Mouse (Mus musculus): ENCODE measurements at regions not wholly inside any gene's neighbourhood (a gene's known extent, or its start where the extent isn't known, plus 50 kb on each side); places are given as distances from the start of the nearest gene placed in this dataset.

DNA sequence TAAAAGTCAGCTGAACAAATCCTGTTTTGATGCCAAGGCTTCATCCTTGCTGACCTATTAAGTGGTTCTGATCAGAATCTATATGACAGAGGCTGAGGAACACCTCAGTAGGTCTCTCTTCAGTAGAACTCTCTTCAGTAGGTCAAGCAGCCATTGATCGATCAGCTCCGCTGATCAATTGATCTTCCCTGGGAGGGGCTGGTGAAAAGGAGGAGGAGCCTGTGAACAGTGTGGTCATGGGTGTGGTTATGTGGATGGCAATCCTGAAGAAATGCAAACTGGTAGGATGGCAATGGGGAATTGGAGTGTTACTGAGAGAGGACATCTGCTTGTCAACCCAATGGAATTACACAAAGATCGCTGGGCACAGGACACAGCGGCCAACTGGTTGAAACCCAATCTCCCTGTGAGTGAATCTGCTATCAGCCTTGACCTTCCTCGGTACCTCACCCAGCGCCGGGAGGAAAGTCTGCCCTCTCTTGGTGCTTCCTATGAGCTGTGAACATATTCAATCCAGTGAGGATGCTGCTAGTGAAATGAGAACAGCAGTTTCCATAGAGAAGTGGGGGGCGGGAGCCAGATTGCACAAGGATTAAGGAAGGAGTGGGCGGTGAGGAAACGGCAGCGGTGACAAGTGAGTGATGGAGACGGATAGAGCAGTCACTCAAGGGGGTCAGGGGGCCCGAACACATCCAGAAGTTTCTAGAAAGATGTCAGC lies 213.9 kb downstream of the 3100002H09Rik start:
- no peak for ATAC-seq (ENCODE audit: insufficient number of reproducible peaks, insufficient read depth, low FRiP score, low read depth)
- Histone ChIP-seq H3K9me3 (ENCODE audit: control insufficient read depth, low read depth, low read length) (no peaks in the 10 kb centered on the region), H3K9ac (replicated peaks; ENCODE audit: low read depth, low read length) (no peak overlapping the region), H3K27ac (ENCODE audit: low read length) (no peak overlapping the region), H3K4me1 (ENCODE audit: control insufficient read depth, insufficient read depth, low read length) (peaks cover 18% of the 10 kb centered on the region; the same call in 1 of the 2 replicates), H3K36me3 (ENCODE audit: control insufficient read depth, insufficient read depth, low read length) (no peaks in the 10 kb centered on the region), H3K27me3 (ENCODE audit: control insufficient read depth, insufficient read depth, low read length) (no peaks in the 10 kb centered on the region), H3K4me3 (ENCODE audit: low read depth, low read length) (no peak overlapping the region), H3K4me2 (replicated peaks; ENCODE audit: low read depth, low read length) (no peak overlapping the region)
- WGBS: 47% methylated on average over 13 of the region's 13 CpGs

DNA sequence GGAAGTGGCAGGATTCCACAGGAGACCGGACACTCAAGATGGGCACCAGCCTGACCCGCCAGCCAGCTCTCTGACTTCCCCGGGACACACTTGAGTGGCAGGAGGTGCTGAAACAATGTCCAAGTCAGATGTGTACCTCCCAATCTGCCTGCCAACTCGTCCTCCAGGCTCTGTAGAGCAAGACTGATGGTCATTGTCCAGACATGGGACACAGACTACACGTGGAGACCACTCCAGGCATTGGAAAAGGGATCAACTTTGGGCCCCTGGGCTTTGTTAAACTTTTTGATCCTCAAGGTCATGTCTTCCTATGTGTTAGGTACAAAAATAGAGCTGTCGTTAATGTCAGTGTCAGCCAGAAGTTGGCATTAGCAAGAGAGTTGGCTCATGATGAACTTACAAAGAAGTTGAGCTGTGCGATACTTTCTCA lies 214.6 kb downstream of the 3100002H09Rik start:
- Histone ChIP-seq H3K27ac (ENCODE audit: low read length) (no peak overlapping the region), H3K9me3 (ENCODE audit: control insufficient read depth, low read depth, low read length) (no peaks in the 10 kb centered on the region), H3K4me3 (ENCODE audit: low read depth, low read length) (no peak overlapping the region), H3K4me1 (ENCODE audit: control insufficient read depth, insufficient read depth, low read length) (peaks cover 18% of the 10 kb centered on the region; the same call in 1 of the 2 replicates), H3K4me2 (replicated peaks; ENCODE audit: low read depth, low read length) (no peak overlapping the region), H3K9ac (replicated peaks; ENCODE audit: low read depth, low read length) (no peak overlapping the region), H3K27me3 (ENCODE audit: control insufficient read depth, insufficient read depth, low read length) (no peaks in the 10 kb centered on the region), H3K36me3 (ENCODE audit: control insufficient read depth, insufficient read depth, low read length) (no peaks in the 10 kb centered on the region)
- ATAC-seq (ENCODE audit: insufficient number of reproducible peaks, insufficient read depth, low FRiP score, low read depth): no peak
- WGBS: 75% methylated on average over 7 of the region's 7 CpGs

DNA sequence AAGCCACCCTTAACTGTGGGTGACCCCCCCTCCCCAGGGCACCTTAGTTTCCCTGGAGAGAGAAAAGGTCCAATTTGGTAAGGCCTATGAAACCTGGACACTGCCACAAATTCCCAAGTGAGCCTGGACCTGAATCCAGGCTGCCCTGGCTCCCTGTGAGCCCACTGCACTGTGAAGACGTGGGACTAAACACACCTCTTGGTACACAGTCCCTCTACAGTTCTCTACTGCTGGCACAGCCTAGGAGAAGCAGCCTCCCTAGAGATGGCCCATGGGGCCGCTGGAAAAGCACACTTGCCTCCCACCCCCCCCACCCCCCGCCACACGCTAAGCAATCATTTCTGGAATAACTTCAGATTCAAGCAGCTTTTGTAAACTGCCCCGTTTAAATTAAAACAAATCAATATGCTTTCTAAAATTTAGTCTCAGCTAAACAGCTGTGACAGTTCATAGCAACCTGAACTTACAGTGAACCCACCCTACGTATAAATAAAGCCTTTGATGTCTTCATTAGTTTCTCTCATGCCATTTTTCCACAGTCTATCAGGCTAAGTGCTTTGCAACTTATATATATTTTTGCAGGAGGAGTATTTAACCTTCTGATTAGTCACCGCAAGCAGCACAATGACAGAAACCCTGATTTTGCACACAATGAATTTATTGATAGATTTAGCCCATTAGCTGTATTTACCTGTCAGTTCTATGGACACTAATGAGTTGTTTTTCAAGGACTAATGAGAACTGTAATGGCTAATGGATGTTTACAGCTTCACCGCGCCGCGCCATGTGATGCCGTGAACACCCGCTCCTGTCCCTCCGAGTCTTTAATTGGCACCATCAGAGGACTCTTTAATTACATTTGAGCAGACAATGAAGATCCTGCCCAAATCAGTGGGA lies 215.3 kb downstream of the 3100002H09Rik start:
- peak; percentile 31; the same call in 1 of the 2 replicates for ATAC-seq (ENCODE audit: insufficient number of reproducible peaks, insufficient read depth, low FRiP score, low read depth)
- no peak overlapping the region for H3K4me3 ChIP-seq (ENCODE audit: low read depth, low read length)
- WGBS: 43% methylated on average over 14 of the region's 14 CpGs

DNA sequence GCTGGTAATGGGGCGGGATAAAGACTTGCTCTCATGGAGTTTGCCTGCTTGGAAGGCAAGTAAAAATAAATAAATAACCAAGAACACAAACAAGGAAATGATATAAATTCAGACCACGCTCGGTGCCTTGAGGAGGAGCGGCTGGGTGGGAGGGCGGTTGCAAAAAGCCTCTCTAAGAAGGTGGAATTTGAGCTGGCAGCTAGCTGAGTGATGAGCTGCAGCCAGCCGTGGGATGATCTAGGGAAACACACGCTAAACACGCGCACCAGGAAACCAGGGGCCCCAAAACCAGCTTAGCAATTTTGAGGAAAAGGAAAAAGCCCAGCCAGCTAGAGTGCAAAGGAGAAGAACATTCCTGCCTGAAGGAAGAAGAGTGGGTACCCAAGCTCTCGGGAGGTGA lies 217.0 kb downstream of the 3100002H09Rik start:
- 25% methylated on average over 10 of the region's 10 CpGs for WGBS
- no peak overlapping the region for H3K27ac ChIP-seq (ENCODE audit: low read length)
- ATAC-seq (ENCODE audit: insufficient number of reproducible peaks, insufficient read depth, low FRiP score, low read depth): no peak
- peaks cover 18% of the 10 kb centered on the region; the same call in 1 of the 2 replicates for H3K4me1 ChIP-seq (ENCODE audit: control insufficient read depth, insufficient read depth, low read length)
- no peak overlapping the region for H3K9ac ChIP-seq (replicated peaks; ENCODE audit: low read depth, low read length)
- H3K4me2 ChIP-seq (replicated peaks; ENCODE audit: low read depth, low read length): no peak overlapping the region
- no peak overlapping the region for H3K4me3 ChIP-seq (ENCODE audit: low read depth, low read length)
- H3K9me3 ChIP-seq (ENCODE audit: control insufficient read depth, low read depth, low read length): no peaks in the 10 kb centered on the region
- no peaks in the 10 kb centered on the region for H3K27me3 ChIP-seq (ENCODE audit: control insufficient read depth, insufficient read depth, low read length)
- no peaks in the 10 kb centered on the region for H3K36me3 ChIP-seq (ENCODE audit: control insufficient read depth, insufficient read depth, low read length)

More for the DNA sequence above, 215.3 kb downstream of the 3100002H09Rik start:
- H3K9me3 ChIP-seq (ENCODE audit: control insufficient read depth, low read depth, low read length): no peaks in the 10 kb centered on the region
- H3K9ac ChIP-seq (replicated peaks; ENCODE audit: low read depth, low read length): no peak overlapping the region
- H3K27me3 ChIP-seq (ENCODE audit: control insufficient read depth, insufficient read depth, low read length): no peaks in the 10 kb centered on the region
- H3K27ac ChIP-seq (ENCODE audit: low read length): no peak overlapping the region
- no peaks in the 10 kb centered on the region for H3K36me3 ChIP-seq (ENCODE audit: control insufficient read depth, insufficient read depth, low read length)
- H3K4me1 ChIP-seq (ENCODE audit: control insufficient read depth, insufficient read depth, low read length): peaks cover 18% of the 10 kb centered on the region; the same call in 1 of the 2 replicates
- no peak overlapping the region for H3K4me2 ChIP-seq (replicated peaks; ENCODE audit: low read depth, low read length)

DNA sequence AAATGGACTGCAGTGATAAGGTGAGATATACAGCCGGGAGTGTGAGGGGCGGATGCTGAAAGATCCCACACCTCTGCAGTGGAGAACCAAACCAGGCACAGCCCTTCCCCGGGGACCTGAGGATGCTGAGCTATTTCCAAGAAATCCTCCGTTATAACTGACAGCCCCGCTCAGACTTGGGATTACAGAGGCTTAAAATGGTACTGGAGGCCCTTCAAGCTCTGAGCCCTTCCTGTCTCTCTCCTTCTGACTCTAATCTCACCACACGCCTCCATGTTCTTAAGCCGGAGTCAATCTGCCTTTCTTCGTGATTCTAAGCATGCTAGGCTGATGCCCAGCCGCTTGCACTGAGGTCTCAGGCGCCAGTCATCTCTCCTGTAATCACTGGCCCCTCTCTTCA lies 221.5 kb downstream of the 3100002H09Rik start:
- Histone ChIP-seq H3K36me3 (ENCODE audit: control insufficient read depth, insufficient read depth, low read length) (no peaks in the 10 kb centered on the region), H3K9ac (replicated peaks; ENCODE audit: low read depth, low read length) (no peak overlapping the region), H3K27me3 (ENCODE audit: control insufficient read depth, insufficient read depth, low read length) (no peaks in the 10 kb centered on the region), H3K9me3 (ENCODE audit: control insufficient read depth, low read depth, low read length) (no peaks in the 10 kb centered on the region), H3K4me2 (replicated peaks; ENCODE audit: low read depth, low read length) (no peak overlapping the region), H3K4me3 (ENCODE audit: low read depth, low read length) (no peak overlapping the region), H3K4me1 (ENCODE audit: control insufficient read depth, insufficient read depth, low read length) (peaks cover 25% of the 10 kb centered on the region; the same call in 1 of the 2 replicates), H3K27ac (ENCODE audit: low read length) (no peak overlapping the region)
- no peak for ATAC-seq (ENCODE audit: insufficient number of reproducible peaks, insufficient read depth, low FRiP score, low read depth)
- 67% methylated on average over 10 of the region's 10 CpGs for WGBS

DNA sequence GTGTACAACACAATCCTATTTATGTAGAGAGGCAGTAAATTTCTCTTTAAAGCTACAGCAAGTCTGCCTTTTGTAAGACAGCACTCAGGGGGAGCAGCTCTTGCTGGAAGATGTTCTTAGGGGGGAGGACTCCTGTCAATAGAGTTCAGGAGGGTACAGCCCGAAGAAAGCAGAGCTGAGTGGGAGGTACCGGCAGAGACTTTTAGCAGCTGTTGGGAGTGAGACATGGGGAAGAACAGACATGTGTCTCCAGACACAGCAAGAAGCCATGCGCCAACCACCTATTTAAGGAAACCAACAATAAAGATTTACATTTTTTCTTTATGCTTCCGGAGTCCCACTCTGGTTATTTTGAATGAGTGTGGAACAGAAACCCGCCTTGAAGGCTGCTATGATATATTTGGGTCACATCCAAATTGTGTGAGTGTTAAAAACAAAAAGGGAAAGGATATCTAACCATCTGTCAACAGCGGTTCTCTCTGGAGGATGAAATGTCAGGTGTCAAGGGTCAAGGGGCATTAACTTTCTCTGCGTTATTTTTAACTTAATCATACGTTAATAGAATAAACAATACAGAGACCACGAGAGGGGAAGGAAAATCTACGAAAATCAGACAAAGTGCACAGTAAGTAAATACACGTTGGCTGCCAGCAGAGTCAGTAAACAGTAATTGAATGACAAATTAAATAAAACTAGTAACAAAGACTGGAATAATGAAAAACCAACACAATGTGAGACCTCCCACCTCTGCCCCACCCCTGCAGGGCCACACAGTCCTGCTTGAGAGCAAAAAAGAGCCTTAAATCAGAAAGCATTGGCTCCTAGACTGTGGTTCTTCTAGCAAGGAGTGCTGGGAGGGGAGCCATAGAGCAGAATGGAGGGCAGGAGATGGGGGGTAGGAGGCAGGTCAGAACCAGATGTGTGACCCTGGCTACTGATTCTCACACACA lies 225.2 kb downstream of the 3100002H09Rik start:
- Histone ChIP-seq H3K36me3 (ENCODE audit: control insufficient read depth, insufficient read depth, low read length) (no peaks in the 10 kb centered on the region), H3K4me2 (replicated peaks; ENCODE audit: low read depth, low read length) (no peak overlapping the region; the same call in 1 of the 2 replicates), H3K9ac (replicated peaks; ENCODE audit: low read depth, low read length) (no peak overlapping the region), H3K27ac (ENCODE audit: low read length) (no peak overlapping the region), H3K9me3 (ENCODE audit: control insufficient read depth, low read depth, low read length) (no peaks in the 10 kb centered on the region), H3K4me3 (ENCODE audit: low read depth, low read length) (no peak overlapping the region), H3K27me3 (ENCODE audit: control insufficient read depth, insufficient read depth, low read length) (no peaks in the 10 kb centered on the region), H3K4me1 (ENCODE audit: control insufficient read depth, insufficient read depth, low read length) (peaks cover 20% of the 10 kb centered on the region; the same call in 1 of the 2 replicates)
- ATAC-seq (ENCODE audit: insufficient number of reproducible peaks, insufficient read depth, low FRiP score, low read depth): peak; percentile 59
- 8% methylated on average over 11 of the region's 11 CpGs for WGBS

DNA sequence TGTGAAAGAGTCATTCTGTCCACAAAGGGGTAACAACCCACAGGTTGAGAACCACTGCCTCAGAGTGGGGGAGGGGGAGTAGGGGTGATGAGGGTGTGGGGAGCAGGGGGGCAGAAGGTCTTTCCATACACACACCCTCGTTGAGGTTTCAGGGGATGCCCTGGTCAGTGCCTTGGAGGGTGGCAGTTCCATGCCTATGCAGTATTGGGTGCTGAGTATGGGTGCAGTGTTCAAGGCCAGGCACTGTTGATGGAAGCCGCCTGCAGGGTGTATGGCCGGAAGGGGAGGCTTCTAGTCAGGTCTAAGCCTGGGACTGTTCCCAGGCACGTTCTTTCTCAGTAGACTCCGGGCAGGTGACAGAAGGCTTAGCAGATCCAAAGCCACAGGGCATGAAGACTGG lies 234.1 kb downstream of the 3100002H09Rik start:
- WGBS: 63% methylated on average over 5 of the region's 5 CpGs
- Histone ChIP-seq H3K4me2 (replicated peaks; ENCODE audit: low read depth, low read length) (no peak overlapping the region), H3K4me1 (ENCODE audit: control insufficient read depth, insufficient read depth, low read length) (no peaks in the 10 kb centered on the region), H3K27me3 (ENCODE audit: control insufficient read depth, insufficient read depth, low read length) (no peaks in the 10 kb centered on the region), H3K4me3 (ENCODE audit: low read depth, low read length) (no peak overlapping the region), H3K27ac (ENCODE audit: low read length) (no peak overlapping the region), H3K36me3 (ENCODE audit: control insufficient read depth, insufficient read depth, low read length) (no peaks in the 10 kb centered on the region), H3K9me3 (ENCODE audit: control insufficient read depth, low read depth, low read length) (no peaks in the 10 kb centered on the region), H3K9ac (replicated peaks; ENCODE audit: low read depth, low read length) (no peak overlapping the region)
- no peak for ATAC-seq (ENCODE audit: insufficient number of reproducible peaks, insufficient read depth, low FRiP score, low read depth)

DNA sequence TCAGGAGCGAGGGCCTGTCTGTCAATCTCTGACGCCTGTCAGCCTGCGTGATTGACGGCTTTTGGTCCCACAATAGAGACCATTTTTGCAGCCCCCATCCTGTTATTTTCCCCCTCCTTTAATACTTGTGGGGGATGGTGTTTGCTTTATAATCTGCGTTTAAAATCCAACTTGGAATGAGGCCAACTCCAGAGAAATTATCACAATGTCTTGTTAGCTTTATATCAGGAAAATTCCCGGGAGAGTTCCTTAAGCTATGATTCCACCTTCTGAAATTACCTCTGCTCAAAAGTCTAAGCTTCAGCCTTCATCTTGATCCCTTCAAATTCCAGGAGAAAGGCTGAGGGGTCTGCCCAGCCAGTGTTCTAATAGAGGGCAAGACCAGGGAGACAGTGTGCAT lies 235.0 kb downstream of the 3100002H09Rik start:
- no peak overlapping the region for H3K4me3 ChIP-seq (ENCODE audit: low read depth, low read length)
- ATAC-seq (ENCODE audit: insufficient number of reproducible peaks, insufficient read depth, low FRiP score, low read depth): no peak
- H3K27me3 ChIP-seq (ENCODE audit: control insufficient read depth, insufficient read depth, low read length): no peaks in the 10 kb centered on the region
- no peak overlapping the region for H3K27ac ChIP-seq (ENCODE audit: low read length)
- no peaks in the 10 kb centered on the region for H3K9me3 ChIP-seq (ENCODE audit: control insufficient read depth, low read depth, low read length)
- no peak overlapping the region for H3K9ac ChIP-seq (replicated peaks; ENCODE audit: low read depth, low read length)
- no peaks in the 10 kb centered on the region for H3K36me3 ChIP-seq (ENCODE audit: control insufficient read depth, insufficient read depth, low read length)
- H3K4me2 ChIP-seq (replicated peaks; ENCODE audit: low read depth, low read length): no peak overlapping the region
- no peaks in the 10 kb centered on the region for H3K4me1 ChIP-seq (ENCODE audit: control insufficient read depth, insufficient read depth, low read length)
- 51% methylated on average over 6 of the region's 6 CpGs for WGBS

All from stomach, embryonic 14.5 days (tissue).